Comparison of ENCODE assay signal across 24 mouse cellular contexts in the genomic region with DNA sequence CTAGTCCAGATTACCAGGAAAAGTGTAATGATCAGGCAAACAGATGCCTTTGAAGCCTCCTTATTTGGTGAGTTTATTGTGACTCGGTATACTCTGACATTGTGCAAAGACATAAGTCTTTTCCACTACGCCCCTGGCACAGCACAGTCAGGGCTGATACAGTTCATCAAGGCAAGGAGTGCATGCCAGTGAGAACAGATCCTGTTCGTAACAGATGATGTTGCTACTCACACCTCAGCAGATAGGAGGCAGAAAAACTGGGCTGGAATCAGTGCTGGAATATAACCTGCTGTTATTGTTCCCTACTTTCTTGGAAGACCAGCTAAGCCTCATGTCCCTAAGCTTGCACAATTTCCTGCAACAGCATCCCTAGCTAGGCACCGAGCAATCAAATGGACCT.
A peak's percentile ranks its signal among the peaks of the same experiment; 100 is the strongest.
DNase-seq lines count a peak whose midpoint lies in the region; ATAC-seq lines count a peak whose summit lies in the region.
"Had no signal": no experiment of that assay in that cellular context is flagged by ENCODE, and none has a peak within 500 bp of the region (broad histone marks: within the 10 kb centered on the region; RNA-seq: fewer than 3 reads in every experiment).

No protein-coding gene starts in this region.

- 82% methylated on average over 4 of the region's 4 CpGs for WGBS in hindbrain, embryonic 11.5 days
- 67% methylated on average over 4 of the region's 4 CpGs for WGBS in hindbrain, embryonic 12.5 days
- 30% methylated on average over 4 of the region's 4 CpGs for WGBS in forebrain, embryonic 14.5 days
- WGBS in midbrain, embryonic 15.5 days, result 63% methylated on average over 4 of the region's 4 CpGs
- WGBS in heart, embryonic 11.5 days (ENCODE audit: insufficient replicate concordance), result 85% methylated on average over 4 of the region's 4 CpGs

- H3K27me3 ChIP-seq in hindbrain, embryonic 11.5 days (ENCODE audit: control insufficient read depth, insufficient read depth, low read length), result peaks cover 53% of the 10 kb centered on the region
- H3K27me3 ChIP-seq in hindbrain, embryonic 12.5 days, result peaks cover 69% of the 10 kb centered on the region
- 0 out of 2 replicates have a peak, but pooled peaks cover 3% of the 10 kb centered on the region for H3K27me3 ChIP-seq in forebrain, embryonic 14.5 days (replicated peaks; ENCODE audit: control insufficient read depth, insufficient read depth, low read length)
- H3K27me3 ChIP-seq in midbrain, embryonic 15.5 days (replicated peaks), result peaks cover 22% of the 10 kb centered on the region
- H3K27me3 ChIP-seq in heart, embryonic 11.5 days (ENCODE audit: control insufficient read depth, insufficient read depth, low read length), result no peaks in the 10 kb centered on the region
- H3K27me3 ChIP-seq: embryonic facial prominence, embryonic 15.5 days; heart, embryonic 15.5 days; intestine, embryonic 15.5 days; limb, embryonic 13.5 days; liver, embryonic 13.5 days; lung, embryonic 15.5 days; Patski had no signal

- H3K9me3 ChIP-seq in hindbrain, embryonic 11.5 days (ENCODE audit: control insufficient read depth, low read length), result no peaks in the 10 kb centered on the region
- no peaks in the 10 kb centered on the region for H3K9me3 ChIP-seq in hindbrain, embryonic 12.5 days (replicated peaks)
- H3K9me3 ChIP-seq in forebrain, embryonic 14.5 days (replicated peaks; ENCODE audit: control insufficient read depth, low read length), result no peaks in the 10 kb centered on the region
- H3K9me3 ChIP-seq in midbrain, embryonic 15.5 days, result no peaks in the 10 kb centered on the region
- no peaks in the 10 kb centered on the region for H3K9me3 ChIP-seq in heart, embryonic 11.5 days (replicated peaks; ENCODE audit: control insufficient read depth, low read length)
- H3K9me3 ChIP-seq: embryonic facial prominence, embryonic 15.5 days; heart, embryonic 15.5 days; intestine, embryonic 15.5 days; limb, embryonic 13.5 days; liver, embryonic 13.5 days; lung, embryonic 15.5 days had no signal

- no peaks in the 10 kb centered on the region for H3K36me3 ChIP-seq in hindbrain, embryonic 11.5 days (ENCODE audit: control insufficient read depth, insufficient read depth, low read length)
- H3K36me3 ChIP-seq in hindbrain, embryonic 12.5 days, result no peaks in the 10 kb centered on the region
- H3K36me3 ChIP-seq in forebrain, embryonic 14.5 days (ENCODE audit: control insufficient read depth, insufficient read depth, low read length), result no peaks in the 10 kb centered on the region
- H3K36me3 ChIP-seq in midbrain, embryonic 15.5 days (replicated peaks), result no peaks in the 10 kb centered on the region
- H3K36me3 ChIP-seq in heart, embryonic 11.5 days (ENCODE audit: control insufficient read depth, insufficient read depth, low read length), result no peaks in the 10 kb centered on the region
- H3K36me3 ChIP-seq: embryonic facial prominence, embryonic 15.5 days; heart, embryonic 15.5 days; intestine, embryonic 15.5 days; limb, embryonic 13.5 days; liver, embryonic 13.5 days; lung, embryonic 15.5 days had no signal

- no peak for DNase-seq in hindbrain, embryonic 11.5 days (ENCODE audit: low spot score)
- DNase-seq in brain, adult 2 months (ENCODE audit: low read depth, low spot score), result peak; percentile 48
- DNase-seq in forebrain, embryonic 14.5 days (ENCODE audit: low spot score), result peak; percentile 64
- DNase-seq in urinary bladder, adult 2 months (ENCODE audit: low spot score), result no peak
- DNase-seq in urinary bladder, postnatal 36 days (ENCODE audit: low spot score in 2 of 2), result no peak
- DNase-seq: adrenal gland, postnatal 14 days; cerebellum, postnatal 36 days; heart, adult 18-20 months; kidney, adult 9 months; kidney, postnatal 36 days; liver, embryonic 13.5 days; spleen, adult 18-20 months; thymus, postnatal 36 days had no signal

- H3K4me2 ChIP-seq in hindbrain, embryonic 11.5 days (replicated peaks; ENCODE audit: low read depth, low read length), result no peak overlapping the region
- no peak overlapping the region for H3K4me2 ChIP-seq in hindbrain, embryonic 12.5 days (replicated peaks)
- no peak overlapping the region for H3K4me2 ChIP-seq in forebrain, embryonic 14.5 days (ENCODE audit: low read length)
- no peak overlapping the region for H3K4me2 ChIP-seq in midbrain, embryonic 15.5 days
- no peak overlapping the region for H3K4me2 ChIP-seq in heart, embryonic 11.5 days
- H3K4me2 ChIP-seq: embryonic facial prominence, embryonic 15.5 days; heart, embryonic 15.5 days; intestine, embryonic 15.5 days; limb, embryonic 13.5 days; liver, embryonic 13.5 days; lung, embryonic 15.5 days had no signal

- no peak overlapping the region for H3K27ac ChIP-seq in hindbrain, embryonic 11.5 days (ENCODE audit: low read depth, low read length)
- H3K27ac ChIP-seq in hindbrain, embryonic 12.5 days, result no peak overlapping the region
- H3K27ac ChIP-seq in forebrain, embryonic 14.5 days (ENCODE audit: low read depth, low read length), result peak overlapping the region; percentile 40; the same call in 1 of the 2 replicates
- H3K27ac ChIP-seq in midbrain, embryonic 15.5 days, result no peak overlapping the region
- H3K27ac ChIP-seq in heart, embryonic 11.5 days (ENCODE audit: low read depth, low read length), result no peak overlapping the region
- H3K27ac ChIP-seq: embryonic facial prominence, embryonic 15.5 days; heart, embryonic 15.5 days; intestine, embryonic 15.5 days; limb, embryonic 13.5 days; liver, embryonic 13.5 days; lung, embryonic 15.5 days; macrophage had no signal

- no peak overlapping the region for H3K9ac ChIP-seq in hindbrain, embryonic 11.5 days (ENCODE audit: low read depth, low read length)
- no peak overlapping the region for H3K9ac ChIP-seq in hindbrain, embryonic 12.5 days
- no peak overlapping the region for H3K9ac ChIP-seq in forebrain, embryonic 14.5 days (ENCODE audit: low read length)
- H3K9ac ChIP-seq in midbrain, embryonic 15.5 days, result no peak overlapping the region
- no peak overlapping the region for H3K9ac ChIP-seq in heart, embryonic 11.5 days (ENCODE audit: low read depth, low read length)
- H3K9ac ChIP-seq: embryonic facial prominence, embryonic 15.5 days; heart, embryonic 15.5 days; intestine, embryonic 15.5 days; limb, embryonic 13.5 days; liver, embryonic 13.5 days; lung, embryonic 15.5 days had no signal

- peak; percentile 20; the same call in 1 of the 2 replicates for ATAC-seq in hindbrain, embryonic 11.5 days (ENCODE audit: low FRiP score)
- ATAC-seq in hindbrain, embryonic 12.5 days (ENCODE audit: low FRiP score), result no peak
- ATAC-seq in forebrain, embryonic 14.5 days, result peak; percentile 45
- ATAC-seq in midbrain, embryonic 15.5 days (replicated peaks), result 0 out of 2 replicates have a peak, but pooled peaks have one; percentile 17
- no peak for ATAC-seq in heart, embryonic 11.5 days (replicated peaks; ENCODE audit: insufficient number of reproducible peaks, low FRiP score, low TSS enrichment)
- ATAC-seq: CD4-positive, CD25-positive, alpha-beta regulatory T cell, adult 4 months; intestine, embryonic 15.5 days; Patski had no signal

- no peak overlapping the region for H3K4me3 ChIP-seq in hindbrain, embryonic 11.5 days (ENCODE audit: low read depth, low read length)
- H3K4me3 ChIP-seq in hindbrain, embryonic 12.5 days, result no peak overlapping the region
- H3K4me3 ChIP-seq in forebrain, embryonic 14.5 days (ENCODE audit: low read depth, low read length), result no peak overlapping the region
- H3K4me3 ChIP-seq in midbrain, embryonic 15.5 days, result no peak overlapping the region
- H3K4me3 ChIP-seq in heart, embryonic 11.5 days (ENCODE audit: low read depth, low read length), result no peak overlapping the region
- H3K4me3 ChIP-seq: embryonic facial prominence, embryonic 15.5 days; heart, embryonic 15.5 days; intestine, embryonic 15.5 days; limb, embryonic 13.5 days; liver, embryonic 13.5 days; lung, embryonic 15.5 days had no signal

- H3K4me1 ChIP-seq in hindbrain, embryonic 11.5 days (replicated peaks; ENCODE audit: control insufficient read depth, insufficient read depth, low read length), result no peaks in the 10 kb centered on the region
- 0 out of 2 replicates have a peak, but pooled peaks cover 9% of the 10 kb centered on the region for H3K4me1 ChIP-seq in hindbrain, embryonic 12.5 days
- peaks cover 14% of the 10 kb centered on the region for H3K4me1 ChIP-seq in forebrain, embryonic 14.5 days (ENCODE audit: control insufficient read depth, insufficient read depth, low read length)
- peaks cover 14% of the 10 kb centered on the region for H3K4me1 ChIP-seq in midbrain, embryonic 15.5 days
- no peaks in the 10 kb centered on the region for H3K4me1 ChIP-seq in heart, embryonic 11.5 days (ENCODE audit: control insufficient read depth, insufficient read depth, low read length)
- H3K4me1 ChIP-seq: embryonic facial prominence, embryonic 15.5 days; heart, embryonic 15.5 days; intestine, embryonic 15.5 days; limb, embryonic 13.5 days; liver, embryonic 13.5 days; lung, embryonic 15.5 days had no signal

Comparison
In these comparisons a context has a peak if more than half of its experiments do, and no peak if none do; other contexts are left out.
1. ATAC-seq: peak in hindbrain, embryonic 11.5 days (single experiment), forebrain, embryonic 14.5 days (single experiment) and midbrain, embryonic 15.5 days (single experiment); none in hindbrain, embryonic 12.5 days (single experiment) and heart, embryonic 11.5 days (single experiment).
2. DNase-seq: peak in brain, adult 2 months (single experiment) and forebrain, embryonic 14.5 days (single experiment); none in hindbrain, embryonic 11.5 days (single experiment), urinary bladder, adult 2 months (single experiment) and urinary bladder, postnatal 36 days (0 of 2).